ENCODE assay signal across 8 mouse cellular contexts in genomic region chr5:115564737-115565393, GRCm38 (mm10). TPM values are rescaled to one million over a fixed set of nuclear protein-coding genes. Genes with fewer than 3 reads are reported as not detected.
DNase-seq lines count a peak whose midpoint lies in the region; ATAC-seq and TF ChIP-seq lines count a peak whose summit lies in the region.

Gcn1l1 (plus strand) TSS chr5:115565254.

- H3K9me3 ChIP-seq in embryonic facial prominence, embryonic 11.5 days (replicated peaks; ENCODE audit: control insufficient read depth, low read length): no peaks in the 10 kb centered on the region
- H3K9me3 ChIP-seq in limb, embryonic 11.5 days (ENCODE audit: control insufficient read depth, low read length): no peaks in the 10 kb centered on the region
- no peaks in the 10 kb centered on the region for H3K9me3 ChIP-seq in midbrain, embryonic 12.5 days

- H3K4me3 ChIP-seq in embryonic facial prominence, embryonic 11.5 days (ENCODE audit: low read depth, low read length): peak within 1 kb of the TSS; percentile 95
- peak within 1 kb of the TSS; percentile 94 for H3K4me3 ChIP-seq in limb, embryonic 11.5 days (ENCODE audit: low read depth, low read length)
- H3K4me3 ChIP-seq in midbrain, embryonic 12.5 days: peak within 1 kb of the TSS; percentile 75
- peak within 1 kb of the TSS; percentile 93 for H3K4me3 ChIP-seq in small intestine, adult 2 months (ENCODE audit: low read depth, low read length)

- 2% methylated on average over 54 of the region's 55 CpGs for WGBS in embryonic facial prominence, embryonic 11.5 days
- 2% methylated on average over 55 of the region's 55 CpGs for WGBS in limb, embryonic 11.5 days
- WGBS in midbrain, embryonic 12.5 days: 2% methylated on average over 53 of the region's 55 CpGs
- 3% methylated on average over 55 of the region's 55 CpGs for WGBS in small intestine, adult 2 months

- H3K27ac ChIP-seq in embryonic facial prominence, embryonic 11.5 days (replicated peaks; ENCODE audit: low read depth, low read length): peak within 1 kb of the TSS; percentile 62; the same call in 1 of the 2 replicates
- H3K27ac ChIP-seq in limb, embryonic 11.5 days (replicated peaks; ENCODE audit: low read depth, low read length): peak within 1 kb of the TSS; percentile 53; the same call in 1 of the 2 replicates
- peak within 1 kb of the TSS; percentile 66 for H3K27ac ChIP-seq in midbrain, embryonic 12.5 days (replicated peaks)
- peak within 1 kb of the TSS; percentile 44 for H3K27ac ChIP-seq in small intestine, adult 2 months (ENCODE audit: insufficient read depth, low read depth, low read length)

- ATAC-seq in embryonic facial prominence, embryonic 11.5 days (replicated peaks; ENCODE audit: insufficient number of reproducible peaks, low FRiP score, low TSS enrichment, low read depth): peak; percentile 86
- peak; percentile 78 for ATAC-seq in limb, embryonic 11.5 days (ENCODE audit: insufficient number of reproducible peaks, low FRiP score, low TSS enrichment, low read depth)
- peak; percentile 90 for ATAC-seq in midbrain, embryonic 12.5 days (ENCODE audit: low FRiP score, low read depth)

- peak; percentile 86 for DNase-seq in 3134 (ENCODE audit: extremely low read depth, insufficient read length, low spot score)
- DNase-seq in adrenal gland, postnatal 10 days: peak; percentile 90
- DNase-seq in embryonic facial prominence, embryonic 11.5 days (ENCODE audit: low spot score): peak; percentile 84
- peak; percentile 98 for DNase-seq in heart, adult 11 months
- peak; percentile 68 for DNase-seq in kidney, adult 11 months
- DNase-seq in limb, embryonic 11.5 days (ENCODE audit: low spot score): peak; percentile 81

- H3K4me1 ChIP-seq in embryonic facial prominence, embryonic 11.5 days (ENCODE audit: control insufficient read depth, insufficient read depth, low read length): no peaks in the 10 kb centered on the region; the same call in 1 of the 2 replicates
- H3K4me1 ChIP-seq in limb, embryonic 11.5 days (ENCODE audit: control insufficient read depth, insufficient read depth, low read length): peaks cover 6% of the 10 kb centered on the region; the same call in 1 of the 2 replicates
- H3K4me1 ChIP-seq in midbrain, embryonic 12.5 days: peaks cover 43% of the 10 kb centered on the region
- H3K4me1 ChIP-seq in small intestine, adult 2 months (ENCODE audit: control insufficient read depth, insufficient read depth, insufficient read length, low read length): peaks cover 12% of the 10 kb centered on the region

- H3K27me3 ChIP-seq in embryonic facial prominence, embryonic 11.5 days (ENCODE audit: control insufficient read depth, insufficient read depth, low read length): no peaks in the 10 kb centered on the region
- H3K27me3 ChIP-seq in limb, embryonic 11.5 days (ENCODE audit: control insufficient read depth, insufficient read depth, low read length): no peaks in the 10 kb centered on the region
- H3K27me3 ChIP-seq in midbrain, embryonic 12.5 days: no peaks in the 10 kb centered on the region
- no peaks in the 10 kb centered on the region for H3K27me3 ChIP-seq in small intestine, adult 2 months (ENCODE audit: control insufficient read depth, insufficient read depth, low read length)

- TF ChIP-seq POLR2A in small intestine, adult 2 months (IDR thresholded peaks at IDR 0.05; ENCODE audit: low read depth, low read length): peak; percentile 13; the same call in 1 of the 2 replicates

- H3K4me2 ChIP-seq in embryonic facial prominence, embryonic 11.5 days (ENCODE audit: low read depth, low read length): peak within 1 kb of the TSS; percentile 80
- H3K4me2 ChIP-seq in limb, embryonic 11.5 days (ENCODE audit: low read depth, severe bottlenecking): peak within 1 kb of the TSS; percentile 57
- H3K4me2 ChIP-seq in midbrain, embryonic 12.5 days (replicated peaks): peak within 1 kb of the TSS; percentile 84

- peak within 1 kb of the TSS; percentile 94 for H3K9ac ChIP-seq in embryonic facial prominence, embryonic 11.5 days (replicated peaks; ENCODE audit: low read length)
- H3K9ac ChIP-seq in limb, embryonic 11.5 days (ENCODE audit: low read length): peak within 1 kb of the TSS; percentile 89
- H3K9ac ChIP-seq in midbrain, embryonic 12.5 days (replicated peaks): peak within 1 kb of the TSS; percentile 95

- H3K36me3 ChIP-seq in embryonic facial prominence, embryonic 11.5 days (replicated peaks; ENCODE audit: control insufficient read depth, insufficient read depth, low read depth, low read length): peaks cover 10% of the 10 kb centered on the region
- peaks cover 21% of the 10 kb centered on the region for H3K36me3 ChIP-seq in limb, embryonic 11.5 days (ENCODE audit: control insufficient read depth, insufficient read depth, low read length)
- H3K36me3 ChIP-seq in midbrain, embryonic 12.5 days: peaks cover 38% of the 10 kb centered on the region
- H3K36me3 ChIP-seq in small intestine, adult 2 months (ENCODE audit: control insufficient read depth, insufficient read depth, low read length): peaks cover 29% of the 10 kb centered on the region

- no peak for TF ChIP-seq CTCF in small intestine, adult 2 months (IDR thresholded peaks at IDR 0.05; ENCODE audit: extremely low read depth, insufficient read length, insufficient replicate concordance, low read depth, low read length)

RNA-seq across cellular contexts. Expression of gene Gcn1l1, which starts in this region (rescaled TPM):
- 10 to 100 TPM; 52.4 to 63.2 TPM for total RNA-seq in adrenal gland, postnatal 10 days (2021)
- 29.3 and 31.4 TPM in 2 replicates for polyA plus RNA-seq in embryonic facial prominence, embryonic 11.5 days (2014; fragmentation: Nextera tagmentation; extraction: Ambion mirVana)
- 39.6 and 44.5 TPM in 2 replicates for polyA plus RNA-seq in limb, embryonic 11.5 days (2014; fragmentation: Nextera tagmentation; extraction: Ambion mirVana)
- 63.1 and 65.3 TPM in 2 replicates for polyA plus RNA-seq in midbrain, embryonic 12.5 days (2016; fragmentation: Nextera tagmentation; extraction: Ambion mirVana)
- polyA plus RNA-seq in small intestine, adult 2 months (2012; rRNA removed): 26.4 and 30.7 TPM in 2 replicates

Comparison
In these comparisons a context has a peak if more than half of its experiments do, and no peak if none do; other contexts are left out.
1. Peak in every context shown above with its lines: DNase-seq, ATAC-seq, H3K4me3 ChIP-seq and H3K27ac ChIP-seq.